Mouse (Mus musculus): ENCODE results near the gene Ltn1. TPM values are rescaled to one million over a fixed set of nuclear protein-coding genes. Genes with fewer than 3 reads are reported as not detected.

Gene Ltn1
- polyA plus RNA-seq, 1 experiment from 2014 or later = 19.3 TPM

DNA sequence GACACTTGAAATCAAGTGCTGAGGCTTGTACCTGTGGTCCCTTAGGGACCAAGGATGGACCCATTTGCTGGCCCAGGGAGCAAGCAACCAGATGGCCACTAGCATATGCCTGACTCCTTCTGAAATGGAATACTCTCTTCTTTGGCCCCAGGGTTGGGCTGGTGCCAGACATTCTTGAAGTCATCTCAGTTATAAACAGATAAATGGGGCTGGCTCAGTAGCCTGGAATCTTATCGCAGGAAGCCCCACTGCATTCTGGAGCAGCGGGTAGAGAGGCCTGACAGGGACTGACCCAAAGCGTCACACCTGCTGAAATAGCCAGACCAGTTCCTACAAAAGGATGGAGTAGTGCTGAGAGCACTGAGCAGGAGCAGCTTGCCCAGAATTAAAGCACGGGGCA is 68.2 kb downstream of the Ltn1 start:
- no peak overlapping the region for H3K4me2 ChIP-seq (ENCODE audit: low read depth, low read length)
- no peak overlapping the region for H3K9ac ChIP-seq (ENCODE audit: low read depth, low read length)
- H3K4me3 ChIP-seq (ENCODE audit: low read length) = no peak overlapping the region
- 64% methylated on average over 4 of the region's 4 CpGs for WGBS
- 0 out of 2 replicates have a peak, but pooled peaks cover 4% of the 10 kb centered on the region for H3K4me1 ChIP-seq (ENCODE audit: control insufficient read depth, insufficient read depth, low read length)
- H3K27me3 ChIP-seq (replicated peaks; ENCODE audit: control insufficient read depth, insufficient read depth, low read length) = no peaks in the 10 kb centered on the region
- peak; percentile 40; the same call in 1 of the 2 replicates for ATAC-seq
- no peak overlapping the region for H3K27ac ChIP-seq (ENCODE audit: low read length)
- H3K36me3 ChIP-seq (ENCODE audit: control insufficient read depth, insufficient read depth, low read length) = no peaks in the 10 kb centered on the region
- no peaks in the 10 kb centered on the region for H3K9me3 ChIP-seq (ENCODE audit: control insufficient read depth, low read length)

DNA sequence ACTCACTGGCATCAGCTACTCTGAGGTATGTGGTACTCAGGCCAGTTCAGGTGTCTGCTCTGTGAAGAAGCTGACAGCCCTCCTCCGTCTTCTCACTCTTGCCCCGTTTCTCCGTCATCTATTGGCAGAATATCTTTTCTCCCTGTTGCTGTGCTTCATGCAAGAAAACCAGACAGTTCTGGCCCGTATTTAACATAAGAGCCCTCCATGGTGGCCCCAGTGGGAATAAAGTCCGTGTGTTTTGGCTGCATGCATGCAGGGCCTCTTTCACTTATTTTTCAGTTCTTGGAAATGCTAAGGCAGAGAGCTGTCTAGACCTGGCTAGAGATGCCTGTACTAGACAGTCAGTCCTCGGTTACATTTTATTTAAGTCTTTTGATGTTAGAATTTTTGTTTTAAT is 72.3 kb downstream of the Ltn1 start:
- Histone ChIP-seq H3K36me3 (ENCODE audit: control insufficient read depth, insufficient read depth, low read length) (0 out of 2 replicates have a peak, but pooled peaks cover 5% of the 10 kb centered on the region), H3K4me3 (ENCODE audit: low read length) (no peak overlapping the region), H3K9ac (ENCODE audit: low read depth, low read length) (no peak overlapping the region), H3K4me2 (ENCODE audit: low read depth, low read length) (no peak overlapping the region), H3K27me3 (replicated peaks; ENCODE audit: control insufficient read depth, insufficient read depth, low read length) (no peaks in the 10 kb centered on the region), H3K9me3 (ENCODE audit: control insufficient read depth, low read length) (no peaks in the 10 kb centered on the region), H3K27ac (ENCODE audit: low read length) (no peak overlapping the region), H3K4me1 (ENCODE audit: control insufficient read depth, insufficient read depth, low read length) (0 out of 2 replicates have a peak, but pooled peaks cover 4% of the 10 kb centered on the region)
- WGBS = 91% methylated on average over 6 of the region's 6 CpGs
- no peak for ATAC-seq

- ATAC-seq = no peak; the same call in 1 of the 2 replicates
- 78% methylated on average over 7 of the region's 7 CpGs for WGBS
- H3K9ac ChIP-seq (ENCODE audit: low read depth, low read length) = no peak overlapping the region
Observed at GRCm38 (mm10) chr16:87354748-87355147, 77.7 kb downstream of the Ltn1 start.

GRCm38 (mm10) chr16:87354075-87354583 is 78.3 kb downstream of the Ltn1 start, which contains the start of gene N6amt1:
Gene N6amt1, plus strand, starts transcription at chr16:87354185.
- WGBS = under 1% methylated on average over 48 of the region's 48 CpGs
- Histone ChIP-seq H3K27ac (ENCODE audit: low read length) (peak within 1 kb of the TSS; percentile 95), H3K4me2 (ENCODE audit: low read depth, low read length) (peak within 1 kb of the TSS; percentile 64), H3K36me3 (ENCODE audit: control insufficient read depth, insufficient read depth, low read length) (0 out of 2 replicates have a peak, but pooled peaks cover 5% of the 10 kb centered on the region), H3K9me3 (ENCODE audit: control insufficient read depth, low read length) (no peaks in the 10 kb centered on the region), H3K4me1 (ENCODE audit: control insufficient read depth, insufficient read depth, low read length) (no peaks in the 10 kb centered on the region), H3K9ac (ENCODE audit: low read depth, low read length) (peak within 1 kb of the TSS; percentile 89), H3K27me3 (replicated peaks; ENCODE audit: control insufficient read depth, insufficient read depth, low read length) (no peaks in the 10 kb centered on the region), H3K4me3 (ENCODE audit: low read length) (peak within 1 kb of the TSS; percentile 81)
- peak; percentile 100 for ATAC-seq

More at GRCm38 (mm10) chr16:87354748-87355147, 77.7 kb downstream of the Ltn1 start:
- Histone ChIP-seq H3K4me3 (ENCODE audit: low read length) (peak overlapping the region; percentile 81), H3K4me1 (ENCODE audit: control insufficient read depth, insufficient read depth, low read length) (no peaks in the 10 kb centered on the region), H3K27me3 (replicated peaks; ENCODE audit: control insufficient read depth, insufficient read depth, low read length) (no peaks in the 10 kb centered on the region), H3K9me3 (ENCODE audit: control insufficient read depth, low read length) (no peaks in the 10 kb centered on the region), H3K36me3 (ENCODE audit: control insufficient read depth, insufficient read depth, low read length) (0 out of 2 replicates have a peak, but pooled peaks cover 5% of the 10 kb centered on the region), H3K27ac (ENCODE audit: low read length) (no peak overlapping the region), H3K4me2 (ENCODE audit: low read depth, low read length) (peak overlapping the region; percentile 64)

DNA sequence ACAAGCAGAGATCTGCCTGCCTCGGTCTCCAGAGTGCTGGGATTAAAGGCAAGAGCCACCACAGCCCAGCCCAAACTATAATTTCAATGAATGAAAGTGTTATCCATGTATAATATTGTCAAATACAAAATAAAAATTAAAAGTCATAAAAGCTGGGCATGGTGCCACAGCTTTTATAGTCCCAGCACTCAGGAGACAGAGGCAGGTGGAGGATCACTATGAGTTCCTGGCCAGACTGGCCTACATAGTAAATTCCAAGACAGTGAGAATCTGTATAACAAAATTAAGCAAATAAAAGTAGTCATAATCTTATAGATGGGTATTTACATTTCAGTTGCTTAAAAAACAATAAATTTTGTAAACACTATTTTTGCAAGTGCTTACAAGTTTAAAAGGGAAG is 78.8 kb downstream of the Ltn1 start:
- 87% methylated on average over 1 of the region's 1 CpGs for WGBS
- no peaks in the 10 kb centered on the region for H3K27me3 ChIP-seq (replicated peaks; ENCODE audit: control insufficient read depth, insufficient read depth, low read length)
- no peaks in the 10 kb centered on the region for H3K4me1 ChIP-seq (ENCODE audit: control insufficient read depth, insufficient read depth, low read length)
- no peaks in the 10 kb centered on the region for H3K36me3 ChIP-seq (ENCODE audit: control insufficient read depth, insufficient read depth, low read length)
- no peak overlapping the region for H3K27ac ChIP-seq (ENCODE audit: low read length)
- no peak overlapping the region; the same call in 1 of the 2 replicates for H3K4me3 ChIP-seq (ENCODE audit: low read length)
- no peak overlapping the region for H3K4me2 ChIP-seq (ENCODE audit: low read depth, low read length)
- no peak overlapping the region for H3K9ac ChIP-seq (ENCODE audit: low read depth, low read length)
- no peaks in the 10 kb centered on the region for H3K9me3 ChIP-seq (ENCODE audit: control insufficient read depth, low read length)
- no peak for ATAC-seq

GRCm38 (mm10) chr16:87351386-87352105 is 80.9 kb downstream of the Ltn1 start:
- H3K27me3 ChIP-seq (replicated peaks; ENCODE audit: control insufficient read depth, insufficient read depth, low read length) = no peaks in the 10 kb centered on the region
- H3K9ac ChIP-seq (ENCODE audit: low read depth, low read length) = no peak overlapping the region
- no peaks in the 10 kb centered on the region for H3K9me3 ChIP-seq (ENCODE audit: control insufficient read depth, low read length)
- no peak overlapping the region for H3K4me3 ChIP-seq (ENCODE audit: low read length)
- H3K36me3 ChIP-seq (ENCODE audit: control insufficient read depth, insufficient read depth, low read length) = no peaks in the 10 kb centered on the region
- 73% methylated on average over 5 of the region's 5 CpGs for WGBS
- no peak overlapping the region for H3K4me2 ChIP-seq (ENCODE audit: low read depth, low read length)
- no peak for ATAC-seq
- no peak overlapping the region for H3K27ac ChIP-seq (ENCODE audit: low read length)
- H3K4me1 ChIP-seq (ENCODE audit: control insufficient read depth, insufficient read depth, low read length) = no peaks in the 10 kb centered on the region

DNA sequence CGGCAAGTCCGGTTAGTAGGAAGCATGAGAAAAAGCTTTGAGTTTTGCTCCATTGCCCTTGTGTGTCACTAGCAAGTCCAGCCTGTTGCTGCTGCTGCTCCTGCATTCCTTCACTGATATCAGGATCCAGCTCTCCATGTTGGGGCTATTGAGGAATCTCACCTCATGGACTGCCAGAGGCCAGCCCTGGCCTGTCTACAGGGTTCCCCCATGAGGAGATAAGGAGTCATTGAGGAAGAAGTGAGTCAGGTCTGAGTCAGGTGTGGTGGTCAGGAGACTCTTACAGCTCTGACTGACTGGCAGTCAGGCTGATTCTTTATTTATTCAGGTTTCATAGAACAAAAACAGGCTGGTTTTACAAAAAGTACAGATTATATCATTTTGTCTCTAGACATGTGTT is 84.3 kb downstream of the Ltn1 start:
- H3K9ac ChIP-seq (ENCODE audit: low read depth, low read length) = no peak overlapping the region
- no peak overlapping the region for H3K27ac ChIP-seq (ENCODE audit: low read length)
- no peaks in the 10 kb centered on the region for H3K4me1 ChIP-seq (ENCODE audit: control insufficient read depth, insufficient read depth, low read length)
- H3K4me3 ChIP-seq (ENCODE audit: low read length) = no peak overlapping the region
- ATAC-seq = peak; percentile 96
- H3K4me2 ChIP-seq (ENCODE audit: low read depth, low read length) = no peak overlapping the region
- H3K36me3 ChIP-seq (ENCODE audit: control insufficient read depth, insufficient read depth, low read length) = no peaks in the 10 kb centered on the region
- WGBS = 89% methylated on average over 2 of the region's 2 CpGs
- H3K9me3 ChIP-seq (ENCODE audit: control insufficient read depth, low read length) = no peaks in the 10 kb centered on the region
- H3K27me3 ChIP-seq (replicated peaks; ENCODE audit: control insufficient read depth, insufficient read depth, low read length) = no peaks in the 10 kb centered on the region

DNA sequence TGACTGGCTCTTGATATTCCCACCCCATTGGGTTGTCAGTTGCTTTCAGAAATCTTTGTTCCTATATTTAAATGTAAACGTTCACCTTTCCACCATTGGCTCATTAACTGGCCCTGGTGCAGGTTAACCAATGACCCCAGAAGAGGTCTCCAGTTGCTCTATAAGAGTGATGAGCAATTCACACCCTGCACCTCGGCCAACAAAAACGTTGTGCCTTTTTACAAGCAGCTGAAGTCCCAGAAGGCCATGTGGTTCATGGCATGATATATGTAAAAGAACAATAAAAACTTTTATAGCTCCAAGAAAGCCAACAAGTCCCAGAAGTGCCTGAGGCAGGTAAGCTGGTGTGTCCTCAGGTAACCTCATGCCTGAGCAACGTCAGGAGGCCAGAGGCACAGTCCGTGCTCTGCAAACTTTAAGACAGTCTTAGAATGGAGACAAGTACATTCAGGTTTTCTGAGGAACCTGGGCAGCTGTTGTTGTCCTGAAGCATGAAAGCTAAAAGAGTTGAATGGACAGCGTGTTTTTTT is 91.3 kb downstream of the Ltn1 start:
- Histone ChIP-seq H3K9me3 (ENCODE audit: control insufficient read depth, low read length) (no peaks in the 10 kb centered on the region), H3K36me3 (ENCODE audit: control insufficient read depth, insufficient read depth, low read length) (no peaks in the 10 kb centered on the region), H3K4me2 (ENCODE audit: low read depth, low read length) (no peak overlapping the region), H3K9ac (ENCODE audit: low read depth, low read length) (no peak overlapping the region), H3K27me3 (replicated peaks; ENCODE audit: control insufficient read depth, insufficient read depth, low read length) (no peaks in the 10 kb centered on the region), H3K27ac (ENCODE audit: low read length) (no peak overlapping the region), H3K4me3 (ENCODE audit: low read length) (no peak overlapping the region), H3K4me1 (ENCODE audit: control insufficient read depth, insufficient read depth, low read length) (no peaks in the 10 kb centered on the region)
- WGBS = 63% methylated on average over 6 of the region's 6 CpGs
- no peak for ATAC-seq

- Histone ChIP-seq H3K9ac (ENCODE audit: low read depth, low read length) (no peak overlapping the region), H3K4me1 (ENCODE audit: control insufficient read depth, insufficient read depth, low read length) (no peaks in the 10 kb centered on the region), H3K9me3 (ENCODE audit: control insufficient read depth, low read length) (no peaks in the 10 kb centered on the region), H3K4me3 (ENCODE audit: low read length) (no peak overlapping the region), H3K4me2 (ENCODE audit: low read depth, low read length) (no peak overlapping the region), H3K27me3 (replicated peaks; ENCODE audit: control insufficient read depth, insufficient read depth, low read length) (no peaks in the 10 kb centered on the region), H3K36me3 (ENCODE audit: control insufficient read depth, insufficient read depth, low read length) (no peaks in the 10 kb centered on the region), H3K27ac (ENCODE audit: low read length) (no peak overlapping the region)
- ATAC-seq = no peak
- WGBS = 94% methylated on average over 3 of the region's 3 CpGs
Observed at GRCm38 (mm10) chr16:87334756-87335155, 97.7 kb downstream of the Ltn1 start.
